Mouse (Mus musculus) myocyte (in vitro differentiated cells): ENCODE data around the gene Fv1. TPM values are rescaled to one million over a fixed set of nuclear protein-coding genes. Genes with fewer than 3 reads are reported as not detected.

Experiments used
- H3K27me3 ChIP-seq: one replicate; pipeline ENCODE4 v1.6.1; 2011; ENCODE audit not compliant: control insufficient read depth, insufficient read depth, insufficient read length
- H3K36me3 ChIP-seq: one replicate; pipeline ENCODE4 v1.6.1; 2011; ENCODE audit not compliant: control insufficient read depth, insufficient read depth
- H3K4me2 ChIP-seq: one replicate; pipeline ENCODE4 v1.6.1; 2011; ENCODE audit warnings: low read depth, control low read depth
- H3K4me3 ChIP-seq: one replicate; pipeline ENCODE4 v1.5.1; 2011; ENCODE audit warnings: mild to moderate bottlenecking, control low read depth, moderate library complexity
- H3K79me2 ChIP-seq: one replicate; pipeline ENCODE4 v1.6.1; 2011; ENCODE audit not compliant: control insufficient read depth, insufficient read depth
- H3ac ChIP-seq: one replicate; pipeline ENCODE4 v1.6.1; 2011; ENCODE audit not compliant: control insufficient read depth, insufficient read length
- CEBPB ChIP-seq: IDR thresholded peaks from 2 replicates; pipeline ENCODE4 v1.6.1; 2011; ENCODE audit warnings: mild to moderate bottlenecking, moderate library complexity; ENCODE audit not compliant: poor library complexity, insufficient read depth, severe bottlenecking
- E2F4 ChIP-seq: IDR thresholded peaks from one replicate; pipeline ENCODE4 v1.6.1; 2011; ENCODE audit warnings: mild to moderate bottlenecking, control low read depth, moderate library complexity; ENCODE audit not compliant: insufficient read depth
- MAX ChIP-seq: IDR thresholded peaks from one replicate; pipeline ENCODE4 v1.6.1; 2011; ENCODE audit warnings: low read depth, mild to moderate bottlenecking, control low read depth
- MYOD1 ChIP-seq, 3 experiments: IDR thresholded peaks; one replicate each; pipeline ENCODE4 v1.6.1; 2011; ENCODE audit warnings: control low read depth in 2 of 3, low read depth in 2 of 3, mild to moderate bottlenecking in 2 of 3, moderate library complexity in 1 of 3; ENCODE audit not compliant: insufficient read length in 2 of 3, control insufficient read depth in 1 of 3
- MYOG ChIP-seq, 3 experiments: IDR thresholded peaks; one replicate each; pipeline ENCODE4 v1.6.1; 2011; ENCODE audit warnings: control low read depth in 2 of 3, low read depth in 2 of 3, mild to moderate bottlenecking in 2 of 3; ENCODE audit not compliant: insufficient read length in 2 of 3, control insufficient read depth in 1 of 3, insufficient read depth in 1 of 3
- POLR2A ChIP-seq: IDR thresholded peaks from one replicate; pipeline ENCODE4 v1.6.1; 2011; ENCODE audit warnings: low read depth, mild to moderate bottlenecking, control low read depth, moderate library complexity; ENCODE audit not compliant: insufficient read length
- POLR2AphosphoS2 ChIP-seq: IDR thresholded peaks from one replicate; pipeline ENCODE4 v1.6.1; 2011; ENCODE audit warnings: low read depth, control low read depth; ENCODE audit not compliant: insufficient read length
- REST ChIP-seq: IDR thresholded peaks from one replicate; pipeline ENCODE4 v1.6.1; 2011; ENCODE audit warnings: mild to moderate bottlenecking, control low read depth, moderate library complexity; ENCODE audit not compliant: insufficient read depth, insufficient read length
- SRF ChIP-seq: IDR thresholded peaks from one replicate; pipeline ENCODE4 v1.6.1; 2011; ENCODE audit warnings: low read depth; ENCODE audit not compliant: control insufficient read depth, insufficient read length
- TCF12 ChIP-seq: IDR thresholded peaks from one replicate; pipeline ENCODE4 v1.6.1; 2011; ENCODE audit warnings: mild to moderate bottlenecking, control low read depth; ENCODE audit not compliant: poor library complexity, insufficient read depth, severe bottlenecking
- TCF3 ChIP-seq: IDR thresholded peaks from one replicate; pipeline ENCODE4 v1.6.1; 2011; ENCODE audit warnings: low read depth, control low read depth; ENCODE audit not compliant: insufficient read length
- USF1 ChIP-seq: IDR thresholded peaks from one replicate; pipeline ENCODE4 v1.6.1; 2011; ENCODE audit warnings: low read depth, mild to moderate bottlenecking, control low read depth, moderate library complexity
- polyA plus RNA-seq: library from polyadenylated mRNA; unstranded; fragments of >200 nt; fragmentation: generic; extraction: Trizol; gene quantifications from one replicate; pipeline ENCODE4 v1.2.1, GENCODE M21; 2012; ENCODE audit warnings: missing spikeins

Fv1 gene
- polyA plus RNA-seq, 1 experiment, result 3.7 TPM

DNA sequence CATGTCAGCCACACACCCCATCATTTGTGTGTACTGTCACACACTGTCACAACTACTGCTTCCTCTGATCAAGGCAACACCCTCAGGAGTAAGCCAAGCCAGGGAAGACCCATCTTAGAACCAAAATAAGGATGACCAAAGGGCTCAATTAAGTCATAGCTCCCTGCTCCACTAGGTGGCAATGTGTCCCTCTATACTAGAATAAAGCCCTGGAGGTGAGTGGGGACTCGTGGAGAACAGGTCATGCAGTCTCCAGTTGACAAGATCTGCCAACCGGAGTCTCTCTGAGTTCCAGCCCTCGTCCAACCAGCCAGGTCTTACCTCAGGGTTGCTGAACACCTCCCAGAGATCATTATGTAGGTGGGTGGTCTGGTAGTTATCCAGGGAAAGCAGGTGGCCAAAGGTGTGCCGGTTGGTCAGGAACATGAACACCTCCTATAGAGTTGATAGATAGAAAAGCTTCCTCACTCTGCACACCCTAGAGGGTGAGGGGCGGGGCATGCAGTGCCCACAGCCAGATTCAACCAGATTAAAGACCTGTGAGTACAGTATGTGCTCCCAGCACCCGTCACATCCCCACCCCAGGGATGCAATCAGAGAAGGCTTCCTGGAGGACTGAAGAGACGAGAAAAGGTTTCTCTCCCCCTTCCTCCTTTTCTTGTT is 49.8 kb downstream of the Fv1 start:
- Histone ChIP-seq H3K4me3 (no peak overlapping the region), H3K27me3 (no peaks in the 10 kb centered on the region), H3ac (no peak overlapping the region), H3K4me2 (no peak overlapping the region), H3K36me3 (peaks cover 4% of the 10 kb centered on the region), H3K79me2 (no peaks in the 10 kb centered on the region)
- no peak for TF ChIP-seq POLR2A
- no peak for TF ChIP-seq REST
- TF ChIP-seq MYOD1 (IDR thresholded peaks at IDR 0.05; ENCODE audit: control insufficient read depth in 1 of 3, insufficient read length in 2 of 3, low read depth in 2 of 3), result no peak
- TF ChIP-seq E2F4, result no peak
- TF ChIP-seq CEBPB, result no peak
- no peak for TF ChIP-seq USF1
- no peak for TF ChIP-seq POLR2AphosphoS2
- TF ChIP-seq MYOG (IDR thresholded peaks at IDR 0.05; ENCODE audit: control insufficient read depth in 1 of 3, insufficient read depth in 1 of 3, insufficient read length in 2 of 3, low read depth in 2 of 3), result no peak
- TF ChIP-seq SRF, result no peak
- no peak for TF ChIP-seq TCF3
- no peak for TF ChIP-seq TCF12
- no peak for TF ChIP-seq MAX

Other genes with a start within 250 kb of the Fv1 start
- 0.46 TPM for gene Zfp979, start 226.5 kb upstream of the Fv1 start, polyA plus RNA-seq
- not detected for gene Zfp534, start 166.4 kb upstream of the Fv1 start, polyA plus RNA-seq
- gene Zfp984, start 59.2 kb upstream of the Fv1 start, polyA plus RNA-seq, result 0.01 TPM
- 0.66 TPM for gene Zfp933, start 20.6 kb upstream of the Fv1 start, polyA plus RNA-seq
- gene Miip, start 163 bp upstream of the Fv1 start, polyA plus RNA-seq, result 11.0 TPM
- gene Mfn2, start 35.7 kb downstream of the Fv1 start, polyA plus RNA-seq, result 75.8 TPM
- gene Plod1, start 67.8 kb downstream of the Fv1 start, polyA plus RNA-seq, result 77.2 TPM
- gene 2510039O18Rik, start 71.9 kb downstream of the Fv1 start, polyA plus RNA-seq, result 49.9 TPM
- gene Nppb, start 116.8 kb downstream of the Fv1 start, polyA plus RNA-seq, result 0.26 TPM
- not detected for gene Nppa, start 131.7 kb downstream of the Fv1 start, polyA plus RNA-seq
- gene Clcn6, start 169.8 kb downstream of the Fv1 start, polyA plus RNA-seq, result 19.6 TPM
- gene Mthfr, start 170.1 kb downstream of the Fv1 start, polyA plus RNA-seq, result 31.8 TPM
- gene Agtrap, start 219.1 kb downstream of the Fv1 start, polyA plus RNA-seq, result 10.9 TPM